Mouse (Mus musculus) adrenal gland, postnatal 36 days (tissue): ENCODE data around the gene Arhgap29. TPM values are rescaled to one million over a fixed set of nuclear protein-coding genes. Genes with fewer than 3 reads are reported as not detected.
A peak's percentile ranks its signal among the peaks of the same experiment; 100 is the strongest.

Source experiments
- DNase-seq, 2 experiments: peaks; one replicate each; pipeline ENCODE4 v3.0.0; 2021; ENCODE audit warnings: mixed read lengths in 1 of 2
- total RNA-seq, 2 experiments: library from RNA; stranded (reverse); gene quantifications; 2 replicates each; pipeline ENCODE4 v1.2.3; 2021

The Arhgap29 gene
- total RNA-seq, 2 experiments from 2014 or later, result 60.2 to 60.4 TPM

GRCm38 (mm10) chr3:121941204-121941745 lies 11.1 kb upstream of the Arhgap29 start:
- DNase-seq, result no peak

GRCm38 (mm10) chr3:121945957-121946356 lies 6.4 kb upstream of the Arhgap29 start:
- no peak for DNase-seq

DNA sequence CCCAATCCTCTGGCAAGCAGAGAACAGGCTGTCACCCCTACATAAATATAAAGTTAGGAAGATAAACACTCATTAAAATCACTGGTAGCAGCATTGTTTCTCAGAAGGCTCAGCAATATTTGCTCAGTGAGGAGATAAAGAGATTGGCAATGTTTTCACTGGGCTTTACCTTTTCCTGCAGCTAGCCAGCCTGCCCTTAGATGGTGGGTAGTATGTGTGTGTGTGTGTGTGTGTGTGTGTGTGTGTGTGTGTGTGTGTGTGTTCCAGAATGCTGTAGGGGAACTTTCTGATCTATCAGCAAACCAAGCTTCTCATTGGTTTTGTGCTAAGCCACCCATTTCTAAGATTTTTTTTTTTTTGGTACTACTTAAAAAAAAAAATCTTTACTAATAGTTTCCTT lies 5.6 kb upstream of the Arhgap29 start:
- DNase-seq, result no peak

DNA sequence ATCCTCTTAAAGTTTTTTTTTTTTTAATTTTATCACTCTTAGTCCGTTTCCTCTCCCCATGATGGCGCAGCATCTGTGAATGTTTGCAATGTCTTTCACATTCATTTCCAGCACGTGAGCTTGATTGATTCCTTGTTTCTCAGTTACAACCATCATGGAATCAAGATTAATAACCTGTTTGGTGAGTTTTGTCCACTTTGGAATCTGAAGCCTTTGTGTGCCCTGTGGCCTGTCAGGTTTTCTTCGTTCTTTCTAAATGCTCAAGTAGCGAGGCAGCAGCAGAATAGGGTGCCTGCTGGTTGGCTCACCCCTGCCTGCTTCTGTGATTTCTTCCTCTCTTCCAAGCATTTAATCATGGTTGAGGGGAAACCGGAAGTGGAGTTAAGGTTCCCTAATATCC lies 2.2 kb upstream of the Arhgap29 start:
- no peak for DNase-seq

- no peak for DNase-seq
Measured at GRCm38 (mm10) chr3:121951116-121951515, 1.2 kb upstream of the Arhgap29 start.

- DNase-seq, result peak; percentile 95 to 96
Measured at GRCm38 (mm10) chr3:121953049-121953432, 700 bp downstream of the Arhgap29 start.

- DNase-seq, result peak; percentile 36 to 67
Measured at GRCm38 (mm10) chr3:121953433-121954161, 1.3 kb downstream of the Arhgap29 start.

DNA sequence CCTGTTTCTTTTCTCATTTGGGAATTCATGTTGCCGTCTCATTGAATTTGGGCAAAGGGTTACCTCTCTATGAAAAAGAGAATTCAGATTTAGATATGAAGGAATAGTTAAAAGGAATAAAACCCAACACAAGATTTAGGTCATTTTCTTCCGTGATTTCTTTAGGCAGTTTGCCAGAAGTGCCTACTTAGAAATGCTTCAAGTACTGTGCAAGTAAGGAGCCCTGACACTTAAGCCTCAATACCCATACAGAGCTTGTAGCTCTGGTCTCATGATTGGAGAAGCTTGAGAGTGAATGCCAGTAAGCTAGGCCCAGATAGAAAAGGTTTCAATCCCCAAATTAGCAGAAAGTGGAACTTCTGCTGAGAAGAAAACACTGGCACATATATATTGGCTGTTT lies 2.1 kb downstream of the Arhgap29 start:
- no peak for DNase-seq

DNA sequence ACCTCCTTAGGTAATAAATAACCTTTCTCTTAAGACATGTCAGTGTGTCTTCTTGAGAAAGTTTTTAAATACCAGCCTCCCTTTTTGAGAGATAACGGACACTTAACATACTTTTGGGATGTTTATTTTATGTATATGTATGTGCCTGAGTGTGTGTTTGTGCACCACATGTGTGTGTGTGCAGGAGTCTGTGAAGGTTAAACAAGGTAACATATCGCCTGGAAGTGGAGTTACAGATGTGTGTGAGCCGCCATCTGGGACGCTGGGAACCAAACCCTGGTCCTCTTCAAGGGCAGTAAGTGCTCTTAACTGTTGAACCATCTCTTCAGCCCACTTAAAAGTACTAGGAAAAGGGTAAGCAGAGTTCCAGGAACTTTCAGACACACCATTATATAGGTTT lies 3.2 kb downstream of the Arhgap29 start:
- no peak for DNase-seq

DNA sequence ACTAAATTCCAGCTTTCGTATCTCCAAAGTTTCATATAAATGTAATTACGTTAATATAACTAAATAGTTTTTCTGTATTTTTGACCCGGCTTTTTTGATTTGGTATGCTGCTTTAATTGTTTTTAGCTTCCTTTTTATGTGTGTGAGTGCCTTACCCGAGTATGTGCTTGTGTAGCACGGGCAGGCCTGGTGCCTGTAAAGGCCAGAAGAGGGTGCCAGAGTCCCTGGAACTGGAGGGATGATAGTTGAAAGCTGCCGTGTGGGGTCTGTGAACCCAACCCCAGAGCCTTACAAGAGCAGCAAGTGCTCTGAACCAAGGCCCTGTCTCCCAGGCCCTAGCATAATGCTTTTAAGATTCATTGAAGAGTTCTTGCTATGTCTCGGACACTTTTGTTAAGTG lies 4.4 kb downstream of the Arhgap29 start:
- no peak for DNase-seq

- DNase-seq, result no peak
Measured at GRCm38 (mm10) chr3:121957606-121958344, 5.4 kb downstream of the Arhgap29 start.

- DNase-seq, result peak in 1 of 2 experiments; percentile 63
Measured at GRCm38 (mm10) chr3:121964173-121964572, 11.8 kb downstream of the Arhgap29 start.

DNA sequence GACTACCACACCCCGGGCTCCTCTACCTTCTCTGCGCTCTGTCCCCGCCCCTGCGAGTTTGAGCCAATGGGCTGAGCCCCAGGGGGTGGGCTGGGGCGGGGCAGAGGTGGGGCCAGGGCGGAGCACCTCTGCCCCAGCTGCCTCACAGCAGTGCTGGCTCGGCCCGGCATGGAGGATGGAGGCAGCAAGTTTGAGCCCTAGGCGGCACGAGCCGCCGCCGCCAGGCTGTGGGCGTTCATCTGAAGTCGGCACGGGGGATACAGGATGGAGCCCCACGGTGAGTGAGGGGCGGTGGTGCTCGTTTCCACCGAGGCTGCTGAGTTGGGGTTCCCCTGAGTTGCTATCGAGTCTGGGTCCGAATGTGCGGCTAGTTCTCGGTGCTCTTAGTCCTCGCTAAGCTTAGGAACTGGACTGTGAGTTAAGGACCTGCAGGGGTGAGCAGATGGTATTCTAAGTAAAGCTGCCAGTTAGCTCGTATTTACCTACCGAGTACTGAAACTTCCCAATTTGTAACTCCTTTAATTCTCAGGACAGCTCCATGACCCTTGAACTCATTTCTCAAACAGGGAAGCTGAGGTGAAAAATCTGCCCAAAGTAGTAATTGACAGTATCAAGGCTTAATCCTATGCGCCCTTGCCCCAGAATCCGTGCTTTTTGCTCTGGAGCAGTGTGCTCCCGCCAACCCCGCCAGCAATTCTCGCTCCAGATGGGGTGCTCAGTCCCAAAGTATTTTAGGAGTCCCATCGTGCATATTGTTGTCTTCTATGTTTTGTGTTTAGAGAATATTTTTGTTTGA lies 15.5 kb downstream of the Arhgap29 start:
- DNase-seq, result peak; percentile 95 to 96

DNA sequence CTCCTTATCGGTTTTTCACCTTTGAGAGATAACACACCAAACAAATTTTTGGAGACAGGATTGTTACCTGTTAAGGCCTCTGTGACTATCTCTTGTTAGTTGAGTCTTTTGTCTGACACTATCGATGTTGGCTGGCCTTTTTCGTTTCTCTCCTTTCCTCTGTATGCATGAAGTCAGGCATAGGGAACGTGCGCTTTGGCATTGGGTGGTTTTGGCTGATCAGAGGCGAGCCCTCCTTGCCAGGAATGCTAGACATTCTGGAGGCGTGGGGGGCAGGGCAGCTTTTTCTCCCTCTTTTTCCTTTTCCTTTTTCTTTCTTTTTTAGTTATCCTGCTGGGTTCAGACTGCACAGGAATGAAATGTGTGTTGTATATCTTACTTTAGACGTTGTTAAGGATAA lies 16.3 kb downstream of the Arhgap29 start:
- peak; percentile 58 to 72 for DNase-seq

GRCm38 (mm10) chr3:121969451-121969850 lies 17.1 kb downstream of the Arhgap29 start:
- no peak for DNase-seq

GRCm38 (mm10) chr3:121973761-121974160 lies 21.4 kb downstream of the Arhgap29 start:
- peak in 1 of 2 experiments; percentile 25 for DNase-seq

GRCm38 (mm10) chr3:121975381-121975780 lies 23.0 kb downstream of the Arhgap29 start:
- DNase-seq, result no peak

DNA sequence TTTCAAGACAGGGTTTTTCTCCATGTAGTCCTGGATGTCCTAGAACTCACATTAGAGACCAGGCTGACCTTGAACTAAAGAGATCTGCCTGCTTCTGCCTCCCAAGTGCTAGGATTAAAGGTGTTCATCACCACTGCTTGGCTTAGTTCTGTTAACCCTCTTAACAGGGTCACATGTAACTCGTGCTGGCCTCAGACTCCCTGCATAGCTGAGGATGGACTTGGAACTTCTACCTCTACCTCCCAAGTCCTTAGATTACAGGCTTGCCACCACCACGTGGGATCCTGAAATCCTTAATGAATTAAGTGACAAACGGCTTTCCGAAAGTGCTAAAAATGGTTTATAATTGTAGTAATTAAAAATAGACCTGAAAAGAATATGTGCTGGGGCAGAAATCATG lies 29.0 kb downstream of the Arhgap29 start:
- no peak for DNase-seq

GRCm38 (mm10) chr3:121982450-121982849 lies 30.1 kb downstream of the Arhgap29 start:
- no peak for DNase-seq

- DNase-seq, result no peak
Measured at GRCm38 (mm10) chr3:121995125-121995524, 42.8 kb downstream of the Arhgap29 start.

DNA sequence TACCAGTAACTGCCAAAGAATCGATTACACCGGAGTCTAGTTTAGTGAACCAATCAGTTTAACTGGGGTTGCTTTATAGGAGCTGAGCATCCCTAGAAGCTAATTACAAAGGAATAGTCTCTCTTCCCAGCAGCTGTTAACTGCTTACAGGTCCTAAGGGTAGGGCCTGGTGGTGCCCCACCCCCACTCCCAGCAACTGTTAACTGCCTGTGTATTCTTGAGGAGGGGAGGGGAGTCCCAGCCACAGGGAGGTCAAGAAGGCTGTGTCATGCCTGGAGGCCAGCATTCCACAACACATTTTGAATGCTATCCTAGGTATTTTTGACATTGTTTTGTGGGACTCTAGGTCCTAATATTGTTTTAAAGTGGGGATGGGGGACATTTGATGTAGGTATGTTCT lies 47.6 kb downstream of the Arhgap29 start:
- DNase-seq, result no peak

DNA sequence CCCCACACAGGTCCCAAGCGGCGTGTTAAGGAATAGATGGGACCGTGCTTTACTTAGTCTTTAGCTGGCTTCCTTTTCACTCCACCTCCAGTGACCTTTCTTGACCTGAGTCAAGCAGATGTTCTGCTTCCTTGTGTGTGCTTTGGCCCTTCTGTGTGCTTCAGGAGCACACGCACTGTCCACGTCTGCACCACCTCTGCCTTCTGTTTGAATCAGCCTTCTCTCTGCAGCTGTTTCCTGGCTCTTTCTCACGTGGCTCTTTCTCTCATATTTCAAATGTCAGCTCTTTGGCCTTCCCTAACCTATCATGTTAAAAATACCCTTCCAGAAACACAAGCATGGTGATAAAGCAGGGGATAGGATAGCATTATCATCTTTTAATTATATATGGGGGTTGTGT lies 49.2 kb downstream of the Arhgap29 start:
- peak in 1 of 2 experiments; percentile 18 for DNase-seq

DNA sequence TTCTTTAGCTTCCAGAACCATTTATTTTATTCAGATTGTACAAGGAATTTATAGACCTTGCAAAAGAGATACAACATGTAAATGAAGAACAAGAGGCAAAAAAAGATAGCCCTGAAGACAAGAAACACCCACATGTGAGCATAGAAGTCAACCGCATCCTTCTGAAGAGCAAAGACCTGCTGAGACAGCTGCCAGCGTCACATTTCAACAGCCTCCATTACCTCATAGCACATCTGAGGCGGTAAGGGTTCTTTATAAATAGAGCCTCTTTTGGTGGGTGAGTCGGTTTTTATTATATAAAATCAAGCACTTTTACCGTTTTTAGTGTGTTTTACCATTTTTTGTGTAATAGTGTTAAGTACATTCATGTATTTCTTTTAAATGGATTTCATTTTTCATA lies 57.5 kb downstream of the Arhgap29 start:
- no peak for DNase-seq
